Mouse (Mus musculus): ENCODE results near the gene Gtf3c5.

DNA sequence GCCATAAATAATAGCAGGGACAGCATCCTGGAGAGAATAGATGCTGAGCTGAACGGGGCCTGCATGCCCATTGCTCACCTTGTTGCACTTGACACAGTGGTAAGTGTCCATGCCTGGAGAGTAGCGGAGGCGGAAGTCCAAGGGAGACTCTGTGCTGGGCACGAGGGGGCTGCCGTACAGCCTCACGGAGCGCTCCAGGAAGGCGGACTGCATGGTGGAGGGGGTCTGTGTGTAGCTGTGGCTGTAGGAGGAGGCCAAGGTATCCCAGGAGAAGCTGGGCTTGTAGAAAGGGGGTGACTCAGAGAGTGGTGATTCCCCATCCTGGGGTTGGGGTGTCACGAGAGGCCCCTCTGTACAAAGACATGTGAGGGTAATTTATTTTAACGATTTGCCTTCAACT lies 30.0 kb upstream of the Gtf3c5 start:
- TF ChIP-seq EP300 (IDR thresholded peaks at IDR 0.05; ENCODE audit: low read depth) = no peak
- no peak for TF ChIP-seq CTCF (IDR thresholded peaks at IDR 0.05; ENCODE audit: low read depth)

Data from heart, postnatal 0 days (tissue).